In the genomic region with DNA sequence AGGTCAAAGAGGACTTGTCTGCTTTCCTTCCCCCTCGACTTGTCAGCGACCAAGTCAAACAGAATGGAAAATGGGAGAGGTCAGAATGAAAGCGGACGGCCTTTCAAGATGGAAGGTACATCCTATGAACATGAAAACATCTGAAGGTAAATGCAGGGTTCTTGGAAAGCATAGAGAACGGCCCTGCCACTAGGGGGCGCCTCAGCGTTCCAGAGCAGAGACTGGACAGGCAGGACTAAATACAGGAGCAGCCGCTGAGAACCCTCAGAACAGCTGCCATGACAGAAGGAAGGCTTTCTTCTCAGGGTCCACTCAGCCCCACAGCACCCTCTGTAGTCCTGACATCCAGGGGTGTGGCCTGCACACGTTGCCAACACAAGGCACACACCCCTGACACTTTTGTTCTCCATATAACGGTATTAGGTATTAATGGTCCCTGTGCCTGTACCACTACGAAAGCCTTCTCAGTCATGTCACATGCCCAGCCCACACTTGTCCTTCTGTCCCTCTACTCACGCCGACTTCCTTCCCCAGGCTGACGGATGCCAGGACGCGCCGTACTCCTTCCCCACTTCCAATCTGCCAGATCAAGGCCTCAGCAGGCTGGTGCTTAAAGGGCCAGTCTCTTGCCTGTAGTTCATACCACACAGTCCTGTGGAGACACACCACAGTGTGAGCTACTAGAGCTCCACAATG, we compare ENCODE assay signal across 10 mouse cellular contexts. TPM values are rescaled to one million over a fixed set of nuclear protein-coding genes. Genes with fewer than 3 reads are reported as not detected.
DNase-seq lines count a peak whose midpoint lies in the region; ATAC-seq and TF ChIP-seq lines count a peak whose summit lies in the region.
"Had no signal": no experiment of that assay in that cellular context is flagged by ENCODE, and none has a peak within 500 bp of the region (broad histone marks: within the 10 kb centered on the region; RNA-seq: fewer than 3 reads in every experiment).

No protein-coding gene starts in this region.

- ATAC-seq in liver, embryonic 11.5 days (replicated peaks; ENCODE audit: low FRiP score) = 0 out of 2 replicates have a peak, but pooled peaks have one; percentile 27
- ATAC-seq in midbrain, embryonic 14.5 days (ENCODE audit: low FRiP score, low TSS enrichment) = no peak

- peaks cover 8% of the 10 kb centered on the region; the same call in 1 of the 2 replicates for H3K36me3 ChIP-seq in liver, embryonic 11.5 days (ENCODE audit: control insufficient read depth, insufficient read depth, low read length)
- peaks cover 20% of the 10 kb centered on the region for H3K36me3 ChIP-seq in midbrain, embryonic 14.5 days (ENCODE audit: control insufficient read depth, insufficient read depth, low read length)

- peak; percentile 64 for DNase-seq in gastrocnemius, adult 18-20 months (ENCODE audit: low spot score)
- DNase-seq in gastrocnemius, postnatal 25 days = no peak
- peak; percentile 26 for DNase-seq in right cerebral cortex, postnatal 4 days
- no peak for DNase-seq in right cerebral cortex, postnatal 25 days
- DNase-seq in liver, embryonic 11.5 days (ENCODE audit: low spot score) = no peak
- DNase-seq in thymus, postnatal 36 days = peak; percentile 59 to 67
- DNase-seq in midbrain, embryonic 14.5 days = no peak

- H3K27ac ChIP-seq in cortical plate, adult 2 months (ENCODE audit: insufficient read depth, low read length) = no peak overlapping the region
- H3K27ac ChIP-seq in liver, embryonic 11.5 days (ENCODE audit: low read depth, low read length) = no peak overlapping the region
- H3K27ac ChIP-seq in midbrain, embryonic 14.5 days (replicated peaks; ENCODE audit: low read depth, low read length) = no peak overlapping the region
- H3K27ac ChIP-seq: lung, embryonic 15.5 days; stomach, embryonic 15.5 days had no signal

- no peaks in the 10 kb centered on the region for H3K9me3 ChIP-seq in liver, embryonic 11.5 days (ENCODE audit: control insufficient read depth, low read length)
- no peaks in the 10 kb centered on the region for H3K9me3 ChIP-seq in midbrain, embryonic 14.5 days (ENCODE audit: control insufficient read depth, low read length)
- H3K9me3 ChIP-seq: lung, embryonic 15.5 days; stomach, embryonic 15.5 days had no signal

- TF ChIP-seq CTCF in cortical plate, adult 2 months (IDR thresholded peaks at IDR 0.05; ENCODE audit: extremely low read depth, insufficient read depth, low read length) = peak; percentile 54

- TF ChIP-seq POLR2A in cortical plate, adult 2 months (IDR thresholded peaks at IDR 0.05; ENCODE audit: extremely low read depth, insufficient read depth, low read length) = no peak

- H3K4me3 ChIP-seq in cortical plate, adult 2 months (ENCODE audit: insufficient read depth, low read length) = no peak overlapping the region
- H3K4me3 ChIP-seq in liver, embryonic 11.5 days (ENCODE audit: low read depth, low read length) = no peak overlapping the region
- no peak overlapping the region for H3K4me3 ChIP-seq in midbrain, embryonic 14.5 days (replicated peaks; ENCODE audit: low read depth, low read length)
- H3K4me3 ChIP-seq: lung, embryonic 15.5 days; stomach, embryonic 15.5 days had no signal

- no peak overlapping the region for H3K4me2 ChIP-seq in liver, embryonic 11.5 days
- H3K4me2 ChIP-seq in midbrain, embryonic 14.5 days (ENCODE audit: low read length) = no peak overlapping the region
- H3K4me2 ChIP-seq: lung, embryonic 15.5 days; stomach, embryonic 15.5 days had no signal

- no peaks in the 10 kb centered on the region for H3K27me3 ChIP-seq in liver, embryonic 11.5 days (replicated peaks; ENCODE audit: control insufficient read depth, insufficient read depth, low read length)
- no peaks in the 10 kb centered on the region for H3K27me3 ChIP-seq in midbrain, embryonic 14.5 days (ENCODE audit: control insufficient read depth, insufficient read depth, low read length)
- H3K27me3 ChIP-seq: lung, embryonic 15.5 days; stomach, embryonic 15.5 days had no signal

- 65% methylated on average over 17 of the region's 17 CpGs for WGBS in liver, embryonic 11.5 days
- 87% methylated on average over 17 of the region's 17 CpGs for WGBS in midbrain, embryonic 14.5 days

- H3K9ac ChIP-seq in liver, embryonic 11.5 days (ENCODE audit: low read depth, low read length) = no peak overlapping the region
- H3K9ac ChIP-seq in midbrain, embryonic 14.5 days (replicated peaks; ENCODE audit: low read length) = no peak overlapping the region
- H3K9ac ChIP-seq: lung, embryonic 15.5 days; stomach, embryonic 15.5 days had no signal

- H3K4me1 ChIP-seq in cortical plate, adult 2 months (ENCODE audit: control insufficient read depth, insufficient read depth, low read length) = no peaks in the 10 kb centered on the region
- peaks cover 24% of the 10 kb centered on the region for H3K4me1 ChIP-seq in liver, embryonic 11.5 days (replicated peaks; ENCODE audit: control insufficient read depth, insufficient read depth, low read length)
- H3K4me1 ChIP-seq in midbrain, embryonic 14.5 days (ENCODE audit: control insufficient read depth, insufficient read depth, low read length) = no peaks in the 10 kb centered on the region

RNA-seq across cellular contexts. Expression of gene Lgals9, which starts 35.2 kb away (rescaled TPM):
- 1 to 10 TPM; 6.0 to 9.3 TPM for total RNA-seq in gastrocnemius, adult 18-20 months (2021)
- total RNA-seq in gastrocnemius, postnatal 25 days (2021) = 1 to 10 TPM; 9.7 to 9.8 TPM
- polyA plus RNA-seq in cortical plate, adult 2 months (2012; rRNA removed) = 15.4 and 17.1 TPM in 2 replicates
- 44.1 and 47.1 TPM in 2 replicates for polyA plus RNA-seq in liver, embryonic 11.5 days (2014; fragmentation: Nextera tagmentation; extraction: Ambion mirVana)
- polyA plus RNA-seq in midbrain, embryonic 14.5 days (2014; fragmentation: Nextera tagmentation; extraction: Ambion mirVana) = 3.7 and 13.7 TPM in 2 replicates

Comparison
In these comparisons a context has a peak if more than half of its experiments do, and no peak if none do; other contexts are left out.
1. DNase-seq: peak in gastrocnemius, adult 18-20 months (single experiment), right cerebral cortex, postnatal 4 days (single experiment) and thymus, postnatal 36 days (2 of 2); none in gastrocnemius, postnatal 25 days (single experiment), right cerebral cortex, postnatal 25 days (single experiment), liver, embryonic 11.5 days (single experiment) and midbrain, embryonic 14.5 days (single experiment).